Mouse (Mus musculus) embryo, embryonic 10 days (tissue): ENCODE results near the gene Zfhx2.

ENCODE experiments used
- DNase-seq: peaks from one replicate; pipeline ENCODE4 v3.0.0-alpha.2; 2015; ENCODE audit warnings: low spot score

Zfhx2 gene

GRCm38 (mm10) chr14:55092011-55092577, at the start of gene Zfhx2:
Gene Zfhx2, minus strand, starts transcription at chr14:55092324.
- peak; percentile 96 for DNase-seq

GRCm38 (mm10) chr14:55139313-55139712, 47.2 kb upstream of the Zfhx2 start:
- no peak for DNase-seq

GRCm38 (mm10) chr14:55135676-55136075, 43.6 kb upstream of the Zfhx2 start:
- no peak for DNase-seq

DNA sequence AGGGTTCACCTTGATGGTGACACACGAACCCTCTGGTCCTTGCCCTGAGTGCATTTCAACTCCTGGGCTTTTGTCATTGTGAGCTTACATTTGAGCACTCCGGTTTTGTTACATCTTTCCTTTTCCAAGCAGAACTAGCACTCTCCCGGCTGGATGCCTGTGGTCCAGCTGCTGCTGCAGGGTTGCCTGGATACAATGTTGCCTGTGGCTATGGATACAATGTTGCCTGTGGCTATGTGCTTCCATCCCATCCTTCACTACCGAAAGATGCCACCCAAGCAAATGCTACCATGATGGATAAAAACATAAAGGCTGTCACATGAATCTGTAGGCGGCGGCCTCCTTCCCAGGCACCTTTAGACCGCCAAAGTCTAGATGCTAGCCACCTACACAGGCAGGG, 34.4 kb upstream of the Zfhx2 start:
- no peak for DNase-seq

GRCm38 (mm10) chr14:55125711-55126110, 33.6 kb upstream of the Zfhx2 start:
- no peak for DNase-seq

GRCm38 (mm10) chr14:55122359-55122758, 30.2 kb upstream of the Zfhx2 start:
- no peak for DNase-seq

DNA sequence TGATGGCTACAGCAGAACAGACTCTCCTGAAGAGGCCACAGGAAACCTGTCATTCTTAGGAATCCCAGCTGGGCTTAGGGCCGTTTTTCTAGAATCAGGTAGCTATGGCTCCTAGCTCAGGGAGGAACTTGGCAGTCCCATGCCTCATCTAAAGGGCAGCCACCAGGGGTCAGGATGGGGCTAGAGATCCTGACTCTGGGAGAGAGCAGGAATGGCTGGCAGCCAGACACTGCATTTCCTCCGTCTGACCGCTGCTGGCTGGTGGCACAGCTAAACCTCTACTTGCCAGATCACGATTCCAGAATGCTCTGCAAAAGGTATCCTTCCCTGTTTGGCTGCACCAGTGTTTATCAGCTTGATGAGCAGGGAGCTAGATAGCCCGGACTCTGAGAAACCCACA, 29.8 kb upstream of the Zfhx2 start:
- peak; percentile 93 for DNase-seq

DNA sequence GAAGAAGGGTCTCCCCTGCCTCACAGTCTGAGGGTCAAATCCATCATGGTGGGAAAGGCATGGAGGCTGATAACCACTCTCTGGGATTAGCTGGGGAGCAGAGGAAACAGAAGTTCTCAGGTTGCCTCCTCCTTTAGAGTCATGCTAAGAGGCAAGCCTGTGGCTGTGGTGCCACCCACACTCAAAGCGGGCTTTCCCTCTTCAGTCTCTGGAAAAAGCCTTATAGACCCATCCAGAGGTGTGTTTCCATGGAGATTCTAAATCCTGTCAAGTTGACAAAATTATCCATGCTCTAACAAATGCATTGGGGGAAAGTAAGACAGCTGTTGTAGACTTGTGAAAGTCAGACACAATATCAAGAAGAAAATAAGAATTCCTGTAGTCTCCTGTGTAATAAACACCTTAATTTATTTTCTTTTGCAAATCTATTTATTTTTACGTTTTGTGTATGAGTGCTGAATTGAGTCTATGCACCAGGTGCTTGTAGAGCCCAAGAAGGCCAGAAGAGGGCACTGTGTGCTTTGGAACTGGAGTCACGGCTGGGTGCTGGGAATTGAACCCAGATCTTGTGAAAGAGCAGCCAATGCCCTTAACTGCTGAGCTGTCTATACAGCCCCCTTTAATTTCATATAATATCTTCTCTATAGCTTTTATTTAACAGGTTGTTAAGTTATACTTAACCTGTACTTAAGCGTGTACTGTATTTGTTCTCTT, 27.5 kb upstream of the Zfhx2 start:
- DNase-seq, result no peak

DNA sequence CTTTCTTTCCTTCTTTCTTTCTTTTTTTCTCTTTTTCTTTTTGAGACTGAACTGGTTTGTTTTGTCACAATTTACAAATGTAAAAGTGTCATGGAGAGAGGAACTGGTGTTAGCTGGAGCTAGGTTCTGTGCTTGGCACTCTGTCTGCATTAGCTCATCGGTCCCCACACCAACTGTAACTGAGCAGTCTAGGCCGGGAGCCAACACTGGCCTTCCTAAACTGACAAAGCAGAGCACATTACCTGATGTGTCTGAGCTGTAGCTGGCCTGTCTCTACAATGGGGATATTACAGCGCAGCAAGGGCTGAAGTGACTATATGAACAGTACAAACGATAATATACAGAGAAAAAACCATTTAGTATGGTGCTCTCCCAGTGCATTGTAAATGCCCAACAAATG, 26.7 kb upstream of the Zfhx2 start:
- no peak for DNase-seq

- DNase-seq, result no peak
These were observed 24.5 kb upstream of the Zfhx2 start, which contains the start of gene Jph4 for GRCm38 (mm10) chr14:55116425-55117200. Gene Jph4, minus strand, starts transcription at chr14:55116935.

- no peak for DNase-seq
These were observed 23.7 kb upstream of the Zfhx2 start for GRCm38 (mm10) chr14:55115846-55116245.

GRCm38 (mm10) chr14:55114759-55115701, 22.9 kb upstream of the Zfhx2 start:
- DNase-seq, result peak; percentile 72

- DNase-seq, result peak; percentile 48
These were observed 22.0 kb upstream of the Zfhx2 start for GRCm38 (mm10) chr14:55113975-55114645.

DNA sequence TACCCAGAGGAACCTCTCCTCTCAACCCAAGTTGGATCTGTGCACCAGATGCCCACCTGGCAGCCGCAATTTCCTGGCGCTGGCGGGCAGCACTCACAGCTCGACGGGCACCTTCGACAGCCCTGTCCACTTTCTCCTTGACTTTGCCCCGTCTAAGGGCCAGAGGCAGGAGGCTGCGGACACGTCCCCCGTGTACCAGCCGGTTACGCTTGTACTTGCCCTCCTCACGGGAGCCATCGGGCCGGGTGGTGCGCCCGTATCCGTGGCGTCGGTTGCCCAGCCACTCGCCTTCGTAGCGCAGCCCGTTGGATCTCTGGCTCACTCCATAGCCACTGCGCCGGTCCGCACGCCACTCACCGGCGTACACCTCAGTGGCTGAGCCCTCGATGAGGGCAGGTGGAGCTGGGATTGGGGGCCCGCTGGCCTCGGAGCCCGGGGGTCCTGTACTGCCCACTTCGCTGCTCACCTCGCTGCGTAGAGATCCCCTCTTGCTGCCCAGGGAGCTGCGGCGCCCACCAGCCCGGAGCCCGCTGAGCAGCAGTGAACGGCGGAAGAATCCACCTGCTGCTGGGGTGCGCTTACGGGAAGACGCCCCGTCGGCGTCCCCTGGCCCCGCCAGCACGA, 21.3 kb upstream of the Zfhx2 start:
- DNase-seq, result no peak

GRCm38 (mm10) chr14:55111720-55112119, 19.6 kb upstream of the Zfhx2 start:
- no peak for DNase-seq

- DNase-seq, result no peak
These were observed 18.0 kb upstream of the Zfhx2 start for GRCm38 (mm10) chr14:55110076-55110475.

- DNase-seq, result no peak
These were observed 17.1 kb upstream of the Zfhx2 start for GRCm38 (mm10) chr14:55109048-55109873.

- peak; percentile 48 for DNase-seq
These were observed 16.2 kb upstream of the Zfhx2 start for GRCm38 (mm10) chr14:55108202-55108870.

GRCm38 (mm10) chr14:55106990-55107389, 14.9 kb upstream of the Zfhx2 start:
- DNase-seq, result no peak
